Mouse (Mus musculus) midbrain, postnatal 0 days (tissue): Measurements from ENCODE around the gene Rpl10a. TPM values are rescaled to one million over a fixed set of nuclear protein-coding genes. Genes with fewer than 3 reads are reported as not detected.
A peak's percentile ranks its signal among the peaks of the same experiment; 100 is the strongest.

ENCODE experiments used
- ATAC-seq: fragments of 200-750 bp; cut with Nextera tagmentation; 2 replicates; pipeline ENCODE4 v1.8.0; 2017; ENCODE audit warnings: moderate number of reproducible peaks, mild to moderate bottlenecking, moderate TSS enrichment, moderate library complexity; ENCODE audit not compliant: low FRiP score
- DNase-seq: peaks from one replicate; pipeline ENCODE4 v3.0.0-alpha.2; 2015; ENCODE audit warnings: low spot score
- H3K27ac ChIP-seq: fragments of 300-500 bp; sonication (generic); 2 replicates; pipeline ENCODE4 v1.5.1; 2014; ENCODE audit warnings: low read depth, mild to moderate bottlenecking, low read length, mixed read lengths
- H3K27me3 ChIP-seq: fragments of 300-500 bp; sonication (generic); 2 replicates; pipeline ENCODE4 v1.6.1; 2014; ENCODE audit warnings: low read length, control low read depth, mixed read lengths; ENCODE audit not compliant: insufficient read depth
- H3K36me3 ChIP-seq: fragments of 300-500 bp; sonication (generic); 2 replicates; pipeline ENCODE4 v1.6.1; 2014; ENCODE audit warnings: low read length, control low read depth, mixed read lengths; ENCODE audit not compliant: insufficient read depth
- H3K4me1 ChIP-seq: fragments of 300-500 bp; sonication (generic); 2 replicates; pipeline ENCODE4 v1.6.1; 2014; ENCODE audit warnings: mild to moderate bottlenecking, control low read depth, antibody characterized with exemption, low read length, mixed read lengths; ENCODE audit not compliant: insufficient read depth
- H3K4me2 ChIP-seq: fragments of 300-500 bp; sonication (generic); 2 replicates; pipeline ENCODE4 v1.6.1; 2014; ENCODE audit warnings: low read depth, mild to moderate bottlenecking, low read length, mixed read lengths; ENCODE audit not compliant: poor library complexity, severe bottlenecking
- H3K4me3 ChIP-seq: fragments of 300-500 bp; sonication (generic); 2 replicates; pipeline ENCODE4 v1.5.1; 2014; ENCODE audit warnings: low read depth, mild to moderate bottlenecking, low read length, moderate library complexity
- H3K9ac ChIP-seq: fragments of 300-500 bp; sonication (generic); replicated peaks from 2 replicates; pipeline ENCODE4 v1.6.1; 2014; ENCODE audit warnings: mild to moderate bottlenecking, low read length, moderate library complexity, mixed read lengths; ENCODE audit not compliant: poor library complexity, severe bottlenecking
- H3K9me3 ChIP-seq: fragments of 300-500 bp; sonication (generic); 2 replicates; pipeline ENCODE4 v1.6.1; 2016; ENCODE audit warnings: low read length, control low read depth
- CTCF ChIP-seq: IDR thresholded peaks from 2 replicates; pipeline ENCODE4 v1.5.1; 2016; ENCODE audit warnings: antibody characterized with exemption, mild to moderate bottlenecking
- WGBS: fragments of 180-500 bp; shearing (Covaris S2); extraction: QIAGEN DNeasy Blood & Tissue Kit; methylation state at CpG from one replicate; pipeline ENCODE4 v1.1.7; 2014; 5-methylcytosine and 5-hydroxymethylcytosine counted together
- polyA plus RNA-seq: library from polyadenylated mRNA; unstranded; fragments of >200 nt; fragmentation: Nextera tagmentation; extraction: Ambion mirVana; gene quantifications from 2 replicates; pipeline ENCODE4 v1.2.1, GENCODE M21; 2015
- total RNA-seq: library from RNA; depleted of rRNA; stranded (reverse); fragments of >200 nt; gene quantifications from 2 replicates; pipeline ENCODE4 v1.2.3, GENCODE M21; 2014; rRNA removed

Gene Rpl10a
- total RNA-seq (810 and 1,016 TPM in 2 replicates), polyA plus RNA-seq (347 and 365 TPM in 2 replicates)

DNA sequence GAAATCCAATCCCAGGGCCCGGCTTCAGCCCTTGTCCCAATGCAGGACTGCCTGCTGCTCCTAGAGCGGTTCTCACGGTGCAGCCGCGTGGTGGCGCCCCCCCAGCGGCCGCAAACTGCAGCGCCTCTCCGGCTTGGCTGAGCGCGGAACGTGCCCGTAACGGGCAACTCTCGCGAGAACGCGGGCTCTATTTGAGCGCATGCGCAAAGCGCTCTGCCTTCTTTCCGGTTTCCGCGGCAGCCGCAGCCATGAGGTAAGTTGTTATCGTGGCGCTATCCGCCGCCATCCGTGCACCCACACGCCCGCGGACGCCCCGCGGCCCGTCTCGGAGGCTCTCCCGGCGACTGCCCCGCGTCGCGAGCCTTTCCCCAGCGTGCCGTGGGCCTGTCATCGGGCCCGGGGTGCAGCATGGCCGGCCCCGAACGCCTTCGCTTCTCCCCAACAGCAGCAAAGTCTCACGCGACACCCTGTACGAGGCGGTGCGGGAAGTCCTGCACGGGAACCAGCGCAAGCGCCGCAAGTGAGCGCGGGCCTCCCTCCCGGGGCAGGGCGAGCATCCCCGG lies at the start of gene Rpl10a:
Rpl10a (plus strand) TSS at position 106 of the 563 bp plus-strand sequence.
- peak within 1 kb of the TSS; percentile 89 for H3K9ac ChIP-seq
- H3K27me3 ChIP-seq = no peaks in the 10 kb centered on the region

DNA sequence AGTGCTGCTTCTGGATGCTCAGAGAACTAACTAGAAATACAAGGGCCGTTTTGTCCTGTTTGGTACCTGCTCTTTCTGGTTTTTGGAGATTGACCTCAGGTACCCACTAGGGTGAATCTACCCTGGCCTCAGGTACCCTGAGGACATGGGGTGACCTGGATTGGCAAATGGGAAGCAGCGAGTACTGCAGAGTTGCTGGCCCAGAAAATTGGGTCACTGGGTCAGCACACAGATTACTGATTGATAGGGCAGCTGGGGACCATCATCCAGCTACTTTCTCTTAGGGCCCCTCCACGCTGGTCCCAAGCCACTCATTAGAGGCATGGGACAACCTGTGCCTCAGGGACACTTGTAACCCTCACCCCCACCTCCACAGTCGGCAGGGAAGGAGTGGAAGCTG lies 49.0 kb upstream of the Rpl10a start:
- ATAC-seq (no peak), DNase-seq (no peak)
- no peak overlapping the region for H3K27ac ChIP-seq
- H3K9me3 ChIP-seq = no peaks in the 10 kb centered on the region
- H3K9ac ChIP-seq = no peak overlapping the region
- no peak overlapping the region for H3K4me2 ChIP-seq
- no peaks in the 10 kb centered on the region for H3K36me3 ChIP-seq
- 70% methylated on average over 4 of the region's 4 CpGs for WGBS
- no peak overlapping the region for H3K4me3 ChIP-seq
- no peaks in the 10 kb centered on the region for H3K27me3 ChIP-seq
- H3K4me1 ChIP-seq = no peaks in the 10 kb centered on the region
- TF ChIP-seq CTCF = no peak

More for the DNA sequence above, at the start of gene Rpl10a:
- TF ChIP-seq CTCF = peak; percentile 91
- Histone ChIP-seq H3K4me1 (peaks cover 7% of the 10 kb centered on the region; the same call in 1 of the 2 replicates), H3K9me3 (no peaks in the 10 kb centered on the region), H3K4me2 (peak within 1 kb of the TSS; percentile 93), H3K36me3 (peaks cover 18% of the 10 kb centered on the region; the same call in 1 of the 2 replicates), H3K27ac (peak within 1 kb of the TSS; percentile 88), H3K4me3 (peak within 1 kb of the TSS; percentile 59)
- peak; percentile 89 for ATAC-seq
- under 1% methylated on average over 53 of the region's 67 CpGs for WGBS
- peak; percentile 98 for DNase-seq

DNA sequence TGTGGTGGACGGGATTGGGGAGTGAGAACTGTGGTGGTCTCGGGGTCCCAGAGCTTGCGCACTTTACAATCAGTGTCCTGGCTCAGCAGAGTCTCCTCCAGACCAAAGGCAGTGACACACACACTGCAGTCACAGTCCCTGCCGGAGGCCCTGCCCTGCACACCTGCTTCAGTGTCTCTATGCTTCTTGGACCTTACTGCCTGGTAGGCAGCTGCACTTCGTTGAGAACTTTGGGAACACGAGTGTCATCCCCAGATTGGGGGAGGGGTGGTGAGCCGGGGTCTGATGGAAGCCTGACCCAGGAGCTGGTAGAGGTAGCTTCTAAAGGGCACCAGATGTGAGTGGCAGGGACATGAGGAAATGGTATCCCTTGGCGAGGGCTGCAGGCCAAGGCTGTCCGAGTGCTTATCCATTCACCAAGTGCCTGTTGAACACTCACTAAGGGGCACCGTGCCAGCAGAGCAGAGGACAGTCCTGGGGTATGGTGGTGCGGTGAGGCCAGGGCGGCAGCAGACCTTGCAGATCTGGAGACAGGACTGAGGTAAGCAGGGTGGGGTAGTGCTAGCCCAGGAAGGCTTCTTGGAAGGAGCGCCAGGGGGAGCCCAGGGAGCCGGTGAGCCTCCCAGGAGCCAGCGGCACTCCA lies 48.4 kb upstream of the Rpl10a start:
- Histone ChIP-seq H3K27me3 (no peaks in the 10 kb centered on the region), H3K9me3 (no peaks in the 10 kb centered on the region), H3K27ac (no peak overlapping the region), H3K4me2 (no peak overlapping the region), H3K4me3 (no peak overlapping the region), H3K4me1 (no peaks in the 10 kb centered on the region), H3K36me3 (no peaks in the 10 kb centered on the region), H3K9ac (no peak overlapping the region)
- 67% methylated on average over 15 of the region's 15 CpGs for WGBS
- DNase-seq = peak; percentile 55
- no peak for TF ChIP-seq CTCF
- no peak for ATAC-seq

DNA sequence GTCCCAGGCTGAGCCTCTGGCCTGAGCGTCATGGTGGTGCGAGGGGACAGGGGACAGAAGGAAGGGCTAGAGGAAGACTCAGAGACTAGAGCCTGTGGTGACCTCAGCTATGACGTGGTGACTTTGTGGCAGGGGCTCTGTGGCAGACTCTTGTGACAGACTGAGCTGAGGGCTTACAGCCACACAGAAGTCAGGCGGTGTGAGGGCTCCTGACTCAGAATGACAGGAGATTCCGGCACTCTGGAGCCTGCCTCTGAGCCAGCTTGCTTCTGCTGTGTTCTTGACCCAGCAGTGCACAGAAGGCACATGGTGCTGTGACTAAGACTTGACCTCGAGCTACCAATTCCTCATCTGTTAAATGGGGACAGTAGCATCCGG lies 47.9 kb upstream of the Rpl10a start:
- Histone ChIP-seq H3K27ac (no peak overlapping the region), H3K4me2 (no peak overlapping the region), H3K27me3 (no peaks in the 10 kb centered on the region), H3K4me3 (no peak overlapping the region), H3K36me3 (no peaks in the 10 kb centered on the region), H3K4me1 (no peaks in the 10 kb centered on the region), H3K9ac (no peak overlapping the region), H3K9me3 (no peaks in the 10 kb centered on the region)
- no peak for TF ChIP-seq CTCF
- WGBS = 72% methylated on average over 7 of the region's 7 CpGs
- DNase-seq (no peak), ATAC-seq (no peak)

DNA sequence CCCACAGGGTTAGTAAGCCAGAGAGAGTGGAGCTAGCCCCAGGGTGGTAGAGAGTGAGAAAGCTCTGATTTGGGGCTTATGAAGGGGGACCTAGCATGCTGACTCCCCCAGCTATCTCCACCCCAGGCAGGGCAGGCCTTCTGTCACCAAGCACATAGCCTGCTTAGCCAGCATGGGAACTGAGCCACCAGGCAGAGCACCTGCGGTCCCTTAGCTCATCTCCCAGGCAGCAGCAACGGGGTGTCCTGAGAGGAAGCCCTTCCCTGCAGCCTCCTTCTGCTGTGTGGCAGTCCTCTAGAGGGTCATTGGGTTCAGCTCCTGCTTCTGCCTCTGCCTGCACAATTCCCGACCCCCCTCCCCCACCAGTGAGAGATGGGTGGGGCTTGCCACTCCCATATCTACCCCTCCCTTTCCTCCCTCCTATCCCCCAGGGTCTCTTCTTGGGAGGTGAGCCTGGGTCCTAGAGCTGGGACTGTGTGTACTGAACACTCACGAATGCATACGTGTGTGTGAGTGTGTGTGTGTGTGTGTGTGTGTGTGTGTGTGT lies 47.4 kb upstream of the Rpl10a start:
- no peaks in the 10 kb centered on the region for H3K36me3 ChIP-seq
- ATAC-seq (no peak), DNase-seq (no peak)
- no peaks in the 10 kb centered on the region for H3K27me3 ChIP-seq
- H3K4me1 ChIP-seq = no peaks in the 10 kb centered on the region
- H3K4me2 ChIP-seq = no peak overlapping the region
- no peak overlapping the region for H3K4me3 ChIP-seq
- no peak overlapping the region for H3K9ac ChIP-seq
- 53% methylated on average over 5 of the region's 5 CpGs for WGBS
- no peaks in the 10 kb centered on the region for H3K9me3 ChIP-seq
- no peak overlapping the region for H3K27ac ChIP-seq
- TF ChIP-seq CTCF = no peak

DNA sequence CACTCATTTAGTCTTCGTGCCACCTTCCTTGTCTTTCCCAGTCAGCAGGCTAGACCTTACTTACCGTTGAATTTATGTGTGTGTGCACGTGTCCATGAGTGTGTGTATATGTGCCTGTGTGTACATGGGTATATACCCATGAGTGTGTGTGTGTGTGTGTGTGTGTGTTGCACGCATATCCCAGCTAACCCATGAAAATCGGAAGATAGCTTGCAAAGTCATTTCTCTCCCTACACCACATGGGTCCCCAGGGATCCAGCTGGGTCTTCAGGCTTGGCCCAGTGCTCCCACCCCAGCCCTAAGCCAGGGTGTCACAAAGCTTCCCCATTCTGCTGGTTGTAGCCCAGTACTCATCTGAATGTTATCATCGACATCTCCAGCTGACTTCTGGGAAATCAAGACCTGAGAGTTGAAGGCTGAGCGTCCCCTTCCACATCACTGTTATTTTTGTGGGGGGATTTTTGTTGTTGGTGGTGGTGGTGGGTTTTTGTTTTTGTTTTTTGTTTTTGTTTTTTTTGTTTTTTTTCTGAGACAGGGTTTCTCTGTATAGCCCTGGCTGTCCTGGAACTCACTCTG lies 46.3 kb upstream of the Rpl10a start:
- DNase-seq (no peak), ATAC-seq (no peak)
- H3K4me1 ChIP-seq = no peaks in the 10 kb centered on the region
- H3K9me3 ChIP-seq = no peaks in the 10 kb centered on the region
- H3K27ac ChIP-seq = no peak overlapping the region
- no peak for TF ChIP-seq CTCF
- no peaks in the 10 kb centered on the region for H3K27me3 ChIP-seq
- H3K9ac ChIP-seq = no peak overlapping the region
- H3K4me3 ChIP-seq = no peak overlapping the region
- H3K36me3 ChIP-seq = no peaks in the 10 kb centered on the region
- WGBS = 93% methylated on average over 7 of the region's 7 CpGs
- no peak overlapping the region for H3K4me2 ChIP-seq
